Mouse (Mus musculus) midbrain, embryonic 12.5 days (tissue): Measurements from ENCODE around the gene Fam234b. TPM values are rescaled to one million over a fixed set of nuclear protein-coding genes. Genes with fewer than 3 reads are reported as not detected.
A peak's percentile ranks its signal among the peaks of the same experiment; 100 is the strongest.

ENCODE experiments used
- ATAC-seq: fragments of 200-750 bp; cut with Nextera tagmentation; 2 replicates; pipeline ENCODE4 v1.8.0; 2017; ENCODE audit warnings: low read depth, moderate TSS enrichment, moderate library complexity; ENCODE audit not compliant: low FRiP score
- H3K27ac ChIP-seq: fragments of 300-500 bp; sonication (generic); replicated peaks from 2 replicates; pipeline ENCODE4 v1.5.1; 2016; ENCODE audit warnings: mild to moderate bottlenecking
- H3K27me3 ChIP-seq: fragments of 300-500 bp; sonication (generic); 2 replicates; pipeline ENCODE4 v1.6.1; 2016; ENCODE audit warnings: mild to moderate bottlenecking
- H3K36me3 ChIP-seq: fragments of 300-500 bp; sonication (generic); 2 replicates; pipeline ENCODE4 v1.6.1; 2016
- H3K4me1 ChIP-seq: fragments of 300-500 bp; sonication (generic); 2 replicates; pipeline ENCODE4 v1.6.1; 2016
- H3K4me2 ChIP-seq: fragments of 300-500 bp; sonication (generic); replicated peaks from 2 replicates; pipeline ENCODE4 v1.6.1; 2016; ENCODE audit warnings: mild to moderate bottlenecking, moderate library complexity
- H3K4me3 ChIP-seq: fragments of 300-500 bp; sonication (generic); 2 replicates; pipeline ENCODE4 v1.5.1; 2016; ENCODE audit warnings: mild to moderate bottlenecking
- H3K9ac ChIP-seq: fragments of 300-500 bp; sonication (generic); replicated peaks from 2 replicates; pipeline ENCODE4 v1.6.1; 2016; ENCODE audit warnings: mild to moderate bottlenecking, moderate library complexity
- H3K9me3 ChIP-seq: fragments of 300-500 bp; sonication (generic); 2 replicates; pipeline ENCODE4 v1.6.1; 2016; ENCODE audit warnings: mild to moderate bottlenecking
- WGBS: fragments of 180-500 bp; shearing (Covaris S2); methylation state at CpG from one replicate; pipeline ENCODE4 v1.1.7; 2016; 5-methylcytosine and 5-hydroxymethylcytosine counted together
- polyA plus RNA-seq: library from polyadenylated mRNA; unstranded; fragments of >200 nt; fragmentation: Nextera tagmentation; extraction: Ambion mirVana; gene quantifications from 2 replicates; pipeline ENCODE4 v1.2.1, GENCODE M21; 2016

Gene Fam234b
- polyA plus RNA-seq, 1 experiment from 2014 or later, result 39.0 TPM

- Histone ChIP-seq H3K4me1 (no peaks in the 10 kb centered on the region), H3K9me3 (no peaks in the 10 kb centered on the region), H3K36me3 (no peaks in the 10 kb centered on the region), H3K4me2 (no peak overlapping the region), H3K27ac (no peak overlapping the region), H3K9ac (no peak overlapping the region), H3K27me3 (no peaks in the 10 kb centered on the region; the same call in 1 of the 2 replicates), H3K4me3 (no peak overlapping the region)
- WGBS, result 64% methylated on average over 8 of the region's 8 CpGs
- ATAC-seq, result no peak
Measured at GRCm38 (mm10) chr6:135183961-135184360, 13.8 kb upstream of the Fam234b start.

GRCm38 (mm10) chr6:135187076-135187917 lies 10.5 kb upstream of the Fam234b start:
- WGBS, result 78% methylated on average over 10 of the region's 10 CpGs
- no peak for ATAC-seq

GRCm38 (mm10) chr6:135188629-135189028 lies 9.1 kb upstream of the Fam234b start:
- Histone ChIP-seq H3K9ac (no peak overlapping the region), H3K4me2 (no peak overlapping the region), H3K36me3 (no peaks in the 10 kb centered on the region), H3K27ac (no peak overlapping the region), H3K4me3 (no peak overlapping the region), H3K27me3 (no peaks in the 10 kb centered on the region), H3K4me1 (0 out of 2 replicates have a peak, but pooled peaks cover 6% of the 10 kb centered on the region), H3K9me3 (no peaks in the 10 kb centered on the region)
- WGBS, result 74% methylated on average over 4 of the region's 4 CpGs
- no peak for ATAC-seq

More at GRCm38 (mm10) chr6:135187076-135187917, 10.5 kb upstream of the Fam234b start:
- Histone ChIP-seq H3K36me3 (no peaks in the 10 kb centered on the region), H3K4me1 (0 out of 2 replicates have a peak, but pooled peaks cover 2% of the 10 kb centered on the region), H3K9ac (no peak overlapping the region), H3K27ac (no peak overlapping the region), H3K4me3 (no peak overlapping the region), H3K4me2 (no peak overlapping the region), H3K9me3 (no peaks in the 10 kb centered on the region), H3K27me3 (no peaks in the 10 kb centered on the region; the same call in 1 of the 2 replicates)

- H3K27me3 ChIP-seq, result no peaks in the 10 kb centered on the region
- 0 out of 2 replicates have a peak, but pooled peaks cover 10% of the 10 kb centered on the region for H3K4me1 ChIP-seq
- H3K9ac ChIP-seq, result no peak overlapping the region
- no peak for ATAC-seq
- H3K4me3 ChIP-seq, result no peak overlapping the region
- H3K9me3 ChIP-seq, result no peaks in the 10 kb centered on the region
- no peak overlapping the region for H3K27ac ChIP-seq
- WGBS, result 44% methylated on average over 6 of the region's 6 CpGs
- no peak overlapping the region for H3K4me2 ChIP-seq
- H3K36me3 ChIP-seq, result no peaks in the 10 kb centered on the region
Measured at GRCm38 (mm10) chr6:135190122-135190521, 7.7 kb upstream of the Fam234b start.

GRCm38 (mm10) chr6:135191906-135192305 lies 5.9 kb upstream of the Fam234b start:
- Histone ChIP-seq H3K36me3 (no peaks in the 10 kb centered on the region), H3K9ac (no peak overlapping the region), H3K4me2 (no peak overlapping the region), H3K9me3 (no peaks in the 10 kb centered on the region), H3K4me1 (0 out of 2 replicates have a peak, but pooled peaks cover 10% of the 10 kb centered on the region), H3K27ac (no peak overlapping the region), H3K4me3 (no peak overlapping the region), H3K27me3 (peaks cover 13% of the 10 kb centered on the region)
- no peak for ATAC-seq
- 84% methylated on average over 1 of the region's 1 CpGs for WGBS

DNA sequence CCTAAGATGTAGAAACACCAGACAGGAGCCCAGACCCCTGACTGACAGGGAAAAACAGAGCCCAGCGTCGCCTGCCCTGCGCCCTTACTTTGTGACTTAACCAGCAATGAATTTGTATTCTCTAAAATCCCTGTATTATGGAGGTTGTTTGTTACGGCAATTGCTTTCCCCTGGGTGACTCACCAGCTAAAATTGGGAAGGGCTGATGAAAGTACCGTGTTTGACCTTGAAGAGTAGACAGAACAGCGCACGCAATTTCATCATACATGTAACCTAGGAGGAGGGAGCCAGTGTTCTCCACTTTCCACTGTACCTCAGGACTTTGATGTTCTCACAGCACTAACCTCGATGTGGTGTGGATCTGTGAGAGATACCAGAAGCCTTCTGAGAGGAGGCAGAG lies 4.8 kb upstream of the Fam234b start:
- Histone ChIP-seq H3K4me3 (no peak overlapping the region), H3K4me2 (no peak overlapping the region), H3K4me1 (peaks cover 15% of the 10 kb centered on the region), H3K27me3 (peaks cover 14% of the 10 kb centered on the region), H3K9me3 (no peaks in the 10 kb centered on the region), H3K27ac (no peak overlapping the region), H3K36me3 (no peaks in the 10 kb centered on the region), H3K9ac (no peak overlapping the region)
- no peak for ATAC-seq
- WGBS, result 71% methylated on average over 8 of the region's 8 CpGs

GRCm38 (mm10) chr6:135193733-135194132 lies 4.0 kb upstream of the Fam234b start:
- no peak for ATAC-seq
- no peak overlapping the region for H3K4me2 ChIP-seq
- no peak overlapping the region for H3K4me3 ChIP-seq
- WGBS, result 28% methylated on average over 4 of the region's 4 CpGs
- H3K36me3 ChIP-seq, result no peaks in the 10 kb centered on the region
- H3K4me1 ChIP-seq, result peaks cover 19% of the 10 kb centered on the region
- no peaks in the 10 kb centered on the region for H3K9me3 ChIP-seq
- H3K9ac ChIP-seq, result no peak overlapping the region
- H3K27ac ChIP-seq, result no peak overlapping the region
- H3K27me3 ChIP-seq, result peaks cover 14% of the 10 kb centered on the region

GRCm38 (mm10) chr6:135194907-135195306 lies 2.9 kb upstream of the Fam234b start:
- Histone ChIP-seq H3K36me3 (no peaks in the 10 kb centered on the region), H3K9me3 (no peaks in the 10 kb centered on the region), H3K27ac (no peak overlapping the region), H3K27me3 (peaks cover 14% of the 10 kb centered on the region), H3K9ac (no peak overlapping the region), H3K4me2 (no peak overlapping the region), H3K4me3 (no peak overlapping the region), H3K4me1 (peaks cover 27% of the 10 kb centered on the region)
- no peak for ATAC-seq
- WGBS, result 81% methylated on average over 4 of the region's 4 CpGs

- no peak for ATAC-seq
- Histone ChIP-seq H3K9me3 (no peaks in the 10 kb centered on the region), H3K27me3 (peaks cover 14% of the 10 kb centered on the region), H3K4me1 (peaks cover 25% of the 10 kb centered on the region), H3K9ac (no peak overlapping the region), H3K27ac (no peak overlapping the region), H3K4me2 (no peak overlapping the region), H3K36me3 (no peaks in the 10 kb centered on the region), H3K4me3 (no peak overlapping the region)
- WGBS, result 80% methylated on average over 8 of the region's 8 CpGs
Measured at GRCm38 (mm10) chr6:135196707-135197106, 1.1 kb upstream of the Fam234b start.

DNA sequence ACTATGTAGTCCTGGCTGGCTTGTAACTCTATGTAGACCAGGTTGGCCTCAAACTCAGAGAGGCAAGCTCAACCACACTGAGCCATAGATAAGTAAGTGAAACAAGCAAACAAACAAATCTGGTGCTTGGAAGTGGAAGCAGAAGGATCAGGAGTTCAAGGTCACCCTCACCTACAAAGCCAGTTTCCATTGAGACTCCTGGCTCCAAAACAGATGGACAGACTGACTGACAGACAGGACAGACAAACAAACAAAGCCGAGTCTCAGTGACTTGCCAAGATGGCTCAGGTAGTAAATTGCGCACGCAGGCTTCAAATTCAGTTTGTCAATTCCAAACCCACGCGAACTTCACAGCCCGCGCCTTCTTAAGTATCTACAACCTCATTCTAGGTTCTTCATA lies 331 bp upstream of the Fam234b start:
- peak overlapping the region; percentile 76; the same call in 1 of the 2 replicates for H3K27ac ChIP-seq
- ATAC-seq, result no peak
- WGBS, result 27% methylated on average over 7 of the region's 7 CpGs
- H3K4me3 ChIP-seq, result peak overlapping the region; percentile 82
- peaks cover 14% of the 10 kb centered on the region for H3K27me3 ChIP-seq
- H3K36me3 ChIP-seq, result no peaks in the 10 kb centered on the region
- peak overlapping the region; percentile 89 for H3K4me2 ChIP-seq
- no peaks in the 10 kb centered on the region for H3K9me3 ChIP-seq
- peak overlapping the region; percentile 83; the same call in 1 of the 2 replicates for H3K9ac ChIP-seq
- peaks cover 25% of the 10 kb centered on the region for H3K4me1 ChIP-seq

- peaks cover 19% of the 10 kb centered on the region for H3K4me1 ChIP-seq
- peak overlapping the region; percentile 82 for H3K4me3 ChIP-seq
- peak overlapping the region; percentile 89 for H3K4me2 ChIP-seq
- H3K9me3 ChIP-seq, result 0 out of 2 replicates have a peak, but pooled peaks cover 2% of the 10 kb centered on the region
- 49% methylated on average over 6 of the region's 6 CpGs for WGBS
- no peaks in the 10 kb centered on the region for H3K36me3 ChIP-seq
- H3K9ac ChIP-seq, result no peak overlapping the region
- H3K27me3 ChIP-seq, result peaks cover 14% of the 10 kb centered on the region
- no peak overlapping the region for H3K27ac ChIP-seq
- no peak for ATAC-seq
Measured at GRCm38 (mm10) chr6:135198726-135199125, 949 bp downstream of the Fam234b start.

- Histone ChIP-seq H3K9ac (no peak overlapping the region), H3K9me3 (0 out of 2 replicates have a peak, but pooled peaks cover 2% of the 10 kb centered on the region), H3K4me3 (no peak overlapping the region), H3K4me2 (no peak overlapping the region), H3K36me3 (no peaks in the 10 kb centered on the region), H3K4me1 (peaks cover 17% of the 10 kb centered on the region), H3K27ac (no peak overlapping the region), H3K27me3 (peaks cover 14% of the 10 kb centered on the region)
- ATAC-seq, result no peak
- 91% methylated on average over 16 of the region's 16 CpGs for WGBS
Measured at GRCm38 (mm10) chr6:135200122-135200957, 2.6 kb downstream of the Fam234b start.
